Mouse (Mus musculus) ES-Bruce4 (cell line): ENCODE data around the gene Nprl3.
"Not testable (repeated sequence)": the region's sequence is repeated elsewhere in the genome, so short reads cannot be mapped to it uniquely, and the experiment has no call there.

ENCODE experiments used
- CTCF ChIP-seq: IDR thresholded peaks from one replicate; pipeline ENCODE4 v1.8.1; 2011; ENCODE audit warnings: low read depth, low read length
- EP300 ChIP-seq: IDR thresholded peaks from 2 replicates; pipeline ENCODE4 v1.6.1; 2011; ENCODE audit warnings: low read depth, low read length; ENCODE audit not compliant: insufficient read depth
- POLR2A ChIP-seq: IDR thresholded peaks from one replicate; pipeline ENCODE4 v1.8.1; 2011; ENCODE audit warnings: low read length; ENCODE audit not compliant: insufficient read depth

DNA sequence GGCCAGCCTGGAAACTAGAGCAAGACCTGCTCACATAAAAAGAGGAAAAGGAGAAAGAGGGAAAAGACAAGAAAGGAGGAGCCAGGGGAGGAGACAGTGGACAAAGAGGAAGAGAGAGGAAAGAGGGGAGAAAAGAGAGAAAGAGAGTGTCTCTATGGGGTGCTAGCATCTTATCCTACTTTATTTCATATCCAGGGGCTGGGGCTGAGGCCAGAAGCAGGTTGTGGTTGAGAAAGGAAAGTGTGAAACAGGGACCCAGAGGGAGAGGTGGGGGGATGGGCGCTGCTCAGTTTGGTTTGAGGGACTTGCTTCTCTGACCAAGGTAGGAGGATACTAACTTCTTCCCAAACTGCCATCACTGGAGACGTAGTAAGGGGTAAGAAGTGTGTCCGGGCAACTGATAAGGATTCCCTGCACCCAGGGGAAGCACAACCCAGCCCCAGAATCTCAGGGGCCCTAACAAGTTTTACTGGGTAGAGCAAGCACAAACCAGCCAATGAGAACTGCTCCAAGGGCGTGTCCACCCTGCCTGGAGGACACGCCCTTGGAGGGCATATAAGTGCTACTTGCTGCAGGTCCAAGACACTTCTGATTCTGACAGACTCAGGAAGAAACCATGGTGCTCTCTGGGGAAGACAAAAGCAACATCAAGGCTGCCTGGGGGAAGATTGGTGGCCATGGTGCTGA, 15.7 kb upstream of the Nprl3 start, which contains the start of gene Hba-a1:
- TF ChIP-seq POLR2A, CTCF, EP300: not testable (repeated sequence)
